In the genomic region with DNA sequence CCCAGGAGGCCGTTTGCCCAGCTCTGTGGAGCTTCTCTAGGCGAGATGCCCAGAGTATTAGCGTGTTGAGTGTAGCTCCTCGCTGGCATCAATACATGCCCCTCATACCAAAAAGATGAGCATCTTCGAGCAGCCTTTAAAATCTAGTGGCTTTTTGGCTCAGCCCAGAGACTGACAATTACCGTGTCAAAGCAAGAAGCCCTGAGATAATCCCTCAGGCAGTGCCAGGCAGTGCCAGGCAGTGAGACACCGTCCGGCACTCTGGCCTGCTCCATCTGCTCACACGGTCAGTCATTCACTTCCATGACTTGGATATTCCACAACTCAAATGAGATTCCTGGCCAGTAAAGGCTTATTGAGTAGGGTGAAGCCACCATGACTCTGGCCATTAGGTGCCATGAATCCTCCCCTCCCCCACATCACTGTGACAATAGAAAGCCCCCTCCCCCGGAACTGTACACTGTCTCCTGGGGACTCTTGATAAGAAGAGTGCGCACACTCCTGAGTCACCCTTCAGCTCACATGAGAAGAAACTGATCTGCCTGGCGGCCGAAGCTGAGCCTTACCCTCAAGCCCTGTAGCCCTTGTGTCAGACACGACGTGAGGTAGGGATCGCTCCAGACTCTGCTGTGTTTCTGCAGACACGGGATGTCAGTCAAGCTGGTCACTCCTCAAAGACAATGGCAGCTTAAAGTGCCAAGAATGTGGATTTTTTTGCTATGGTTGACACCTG, we compare ENCODE assay signal across 10 mouse cellular contexts.
A peak's percentile ranks its signal among the peaks of the same experiment; 100 is the strongest.
DNase-seq lines count a peak whose midpoint lies in the region; ATAC-seq lines count a peak whose summit lies in the region.
"Had no signal": no experiment of that assay in that cellular context is flagged by ENCODE, and none has a peak within 500 bp of the region (broad histone marks: within the 10 kb centered on the region; RNA-seq: fewer than 3 reads in every experiment).

No protein-coding gene starts in this region.

- no peak overlapping the region for H3K9ac ChIP-seq in heart, embryonic 12.5 days
- no peak overlapping the region for H3K9ac ChIP-seq in midbrain, embryonic 11.5 days (ENCODE audit: low read length)
- H3K9ac ChIP-seq: hindbrain, embryonic 12.5 days had no signal

- H3K4me1 ChIP-seq in heart, embryonic 12.5 days (replicated peaks), result peaks cover 14% of the 10 kb centered on the region
- no peaks in the 10 kb centered on the region for H3K4me1 ChIP-seq in midbrain, embryonic 11.5 days (ENCODE audit: control insufficient read depth, insufficient read depth, low read length)
- H3K4me1 ChIP-seq in midbrain, embryonic 10.5 days, result peaks cover 7% of the 10 kb centered on the region
- H3K4me1 ChIP-seq in limb, embryonic 10.5 days, result peaks cover 49% of the 10 kb centered on the region

- no peaks in the 10 kb centered on the region for H3K9me3 ChIP-seq in heart, embryonic 12.5 days (replicated peaks)
- no peaks in the 10 kb centered on the region for H3K9me3 ChIP-seq in midbrain, embryonic 11.5 days (ENCODE audit: control insufficient read depth, low read length)
- H3K9me3 ChIP-seq in midbrain, embryonic 10.5 days (replicated peaks), result no peaks in the 10 kb centered on the region
- H3K9me3 ChIP-seq in limb, embryonic 10.5 days (replicated peaks), result no peaks in the 10 kb centered on the region
- H3K9me3 ChIP-seq: hindbrain, embryonic 12.5 days had no signal

- ATAC-seq in heart, embryonic 12.5 days (ENCODE audit: insufficient number of reproducible peaks, low FRiP score), result no peak
- no peak for ATAC-seq in midbrain, embryonic 11.5 days (ENCODE audit: low FRiP score)
- 0 out of 2 replicates have a peak, but pooled peaks have one; percentile 23 for ATAC-seq in megakaryocyte-erythroid progenitor cell, adult 5-6 weeks (replicated peaks; ENCODE audit: low FRiP score, low TSS enrichment, poor library complexity, severe bottlenecking)

- no peak for DNase-seq in heart, postnatal 14 days
- DNase-seq in midbrain, embryonic 11.5 days (ENCODE audit: low spot score, missing footprints), result peak; percentile 66
- DNase-seq in midbrain, embryonic 10.5 days (ENCODE audit: low spot score), result no peak
- no peak for DNase-seq in limb, embryonic 10.5 days (ENCODE audit: low spot score)
- no peak for DNase-seq in layer of hippocampus, postnatal 25 days (ENCODE audit: extremely low spot score in 1 of 2, low spot score in 1 of 2)
- DNase-seq in ovary, postnatal 36 days (ENCODE audit: low spot score), result no peak
- DNase-seq: kidney, postnatal 14 days had no signal

- H3K27me3 ChIP-seq in heart, embryonic 12.5 days (replicated peaks), result no peaks in the 10 kb centered on the region; the same call in 1 of the 2 replicates
- H3K27me3 ChIP-seq in midbrain, embryonic 11.5 days (ENCODE audit: control insufficient read depth, insufficient read depth, low read length), result no peaks in the 10 kb centered on the region
- peaks cover 12% of the 10 kb centered on the region; the same call in 1 of the 2 replicates for H3K27me3 ChIP-seq in midbrain, embryonic 10.5 days (ENCODE audit: low read depth, poor library complexity, severe bottlenecking)
- no peaks in the 10 kb centered on the region for H3K27me3 ChIP-seq in limb, embryonic 10.5 days (ENCODE audit: low read depth, poor library complexity, severe bottlenecking)
- H3K27me3 ChIP-seq: hindbrain, embryonic 12.5 days had no signal

- H3K27ac ChIP-seq in heart, embryonic 12.5 days (ENCODE audit: poor library complexity, severe bottlenecking), result no peak overlapping the region
- H3K27ac ChIP-seq in midbrain, embryonic 11.5 days (ENCODE audit: low read depth, low read length), result no peak overlapping the region
- no peak overlapping the region for H3K27ac ChIP-seq in midbrain, embryonic 10.5 days (replicated peaks)
- peak overlapping the region; percentile 68 for H3K27ac ChIP-seq in limb, embryonic 10.5 days
- H3K27ac ChIP-seq: hindbrain, embryonic 12.5 days had no signal

- intact Hi-C loops in heart, postnatal 14 days (cut with DNase I), result no loop called here

- 53% methylated on average over 17 of the region's 17 CpGs for WGBS in heart, embryonic 12.5 days
- 81% methylated on average over 17 of the region's 17 CpGs for WGBS in midbrain, embryonic 11.5 days
- 80% methylated on average over 17 of the region's 17 CpGs for WGBS in midbrain, embryonic 10.5 days
- 79% methylated on average over 17 of the region's 17 CpGs for WGBS in limb, embryonic 10.5 days

- H3K4me3 ChIP-seq in heart, embryonic 12.5 days, result no peak overlapping the region
- H3K4me3 ChIP-seq in midbrain, embryonic 11.5 days (ENCODE audit: low read depth, low read length), result no peak overlapping the region
- H3K4me3 ChIP-seq in midbrain, embryonic 10.5 days, result no peak overlapping the region
- 0 out of 2 replicates have a peak overlapping the region, but pooled peaks have one; percentile 3 for H3K4me3 ChIP-seq in limb, embryonic 10.5 days
- H3K4me3 ChIP-seq: hindbrain, embryonic 12.5 days had no signal

- no peaks in the 10 kb centered on the region for H3K36me3 ChIP-seq in heart, embryonic 12.5 days
- H3K36me3 ChIP-seq in midbrain, embryonic 11.5 days (ENCODE audit: control insufficient read depth, insufficient read depth, low read length), result no peaks in the 10 kb centered on the region
- no peaks in the 10 kb centered on the region for H3K36me3 ChIP-seq in midbrain, embryonic 10.5 days
- H3K36me3 ChIP-seq in limb, embryonic 10.5 days, result no peaks in the 10 kb centered on the region
- H3K36me3 ChIP-seq: hindbrain, embryonic 12.5 days had no signal

- peak overlapping the region; percentile 27; the same call in 1 of the 2 replicates for H3K4me2 ChIP-seq in heart, embryonic 12.5 days
- no peak overlapping the region for H3K4me2 ChIP-seq in midbrain, embryonic 11.5 days
- H3K4me2 ChIP-seq: hindbrain, embryonic 12.5 days had no signal
